In genomic region chr13:67830911-67831336, GRCm38 (mm10) we compare ENCODE assay signal across 8 mouse cellular contexts. TPM values are rescaled to one million over a fixed set of nuclear protein-coding genes. Genes with fewer than 3 reads are reported as not detected.
DNase-seq lines count a peak whose midpoint lies in the region; ATAC-seq and TF ChIP-seq lines count a peak whose summit lies in the region.

Gm10037 (plus strand) TSS chr13:67831106.

- peak within 1 kb of the TSS; percentile 80 for H3K27ac ChIP-seq in cerebellum, adult 2 months (ENCODE audit: insufficient read depth, low read length)
- H3K27ac ChIP-seq in hindbrain, embryonic 15.5 days (replicated peaks), result peak within 1 kb of the TSS; percentile 71
- no peak within 1 kb of the TSS for H3K27ac ChIP-seq in lung, embryonic 16.5 days (ENCODE audit: low read length)
- peak within 1 kb of the TSS; percentile 76 for H3K27ac ChIP-seq in olfactory bulb, adult 2 months (ENCODE audit: insufficient read depth, low read depth, low read length)

- H3K4me2 ChIP-seq in hindbrain, embryonic 15.5 days, result peak within 1 kb of the TSS; percentile 76
- H3K4me2 ChIP-seq in lung, embryonic 16.5 days (ENCODE audit: low read depth, low read length), result peak within 1 kb of the TSS; percentile 72

- DNase-seq in MN1 (ENCODE audit: low spot score), result peak; percentile 19
- DNase-seq in cerebellum, adult 2 months, result peak; percentile 75 to 77
- peak; percentile 51 for DNase-seq in forelimb bud, embryonic 11.5 days (ENCODE audit: low read depth, low spot score)
- peak; percentile 39 to 55 for DNase-seq in layer of hippocampus, postnatal 25 days (ENCODE audit: extremely low spot score in 1 of 2, low spot score in 1 of 2)
- peak; percentile 79 for DNase-seq in thymus, postnatal 0 days (ENCODE audit: low spot score)

- WGBS in cerebellum, adult 2 months, result 1% methylated on average over 14 of the region's 14 CpGs
- 6% methylated on average over 14 of the region's 14 CpGs for WGBS in hindbrain, embryonic 15.5 days
- WGBS in lung, embryonic 16.5 days, result 5% methylated on average over 14 of the region's 14 CpGs
- WGBS in olfactory bulb, adult 2 months, result 3% methylated on average over 14 of the region's 14 CpGs

- peak within 1 kb of the TSS; percentile 58 for H3K9ac ChIP-seq in hindbrain, embryonic 15.5 days
- peak within 1 kb of the TSS; percentile 74 for H3K9ac ChIP-seq in lung, embryonic 16.5 days (ENCODE audit: low read length)

- peaks cover 8% of the 10 kb centered on the region; the same call in 1 of the 2 replicates for H3K9me3 ChIP-seq in hindbrain, embryonic 15.5 days
- H3K9me3 ChIP-seq in lung, embryonic 16.5 days (ENCODE audit: control insufficient read depth, low read length), result 0 out of 2 replicates have a peak, but pooled peaks cover 3% of the 10 kb centered on the region

- peak; percentile 27; the same call in 1 of the 2 replicates for TF ChIP-seq POLR2A in cerebellum, adult 2 months (IDR thresholded peaks at IDR 0.05; ENCODE audit: borderline replicate concordance, insufficient read depth, low read length)
- no peak for TF ChIP-seq POLR2A in olfactory bulb, adult 2 months (IDR thresholded peaks at IDR 0.05; ENCODE audit: insufficient read depth, low read depth, low read length)

- H3K27me3 ChIP-seq in cerebellum, adult 2 months (ENCODE audit: control insufficient read depth, insufficient read depth, low read length), result no peaks in the 10 kb centered on the region
- H3K27me3 ChIP-seq in hindbrain, embryonic 15.5 days, result no peaks in the 10 kb centered on the region
- no peaks in the 10 kb centered on the region for H3K27me3 ChIP-seq in lung, embryonic 16.5 days (ENCODE audit: control insufficient read depth, insufficient read depth, low read depth, low read length)

- no peak for TF ChIP-seq CTCF in cerebellum, adult 2 months (IDR thresholded peaks at IDR 0.05; ENCODE audit: borderline replicate concordance, insufficient read depth, low read depth, low read length)
- no peak for TF ChIP-seq CTCF in olfactory bulb, adult 2 months (IDR thresholded peaks at IDR 0.05; ENCODE audit: insufficient read depth, low read depth, low read length)

- H3K36me3 ChIP-seq in hindbrain, embryonic 15.5 days, result peaks cover 12% of the 10 kb centered on the region
- peaks cover 7% of the 10 kb centered on the region for H3K36me3 ChIP-seq in lung, embryonic 16.5 days (ENCODE audit: control insufficient read depth, insufficient read depth, low read length)

- ATAC-seq in hindbrain, embryonic 15.5 days (ENCODE audit: low FRiP score, low read depth), result peak; percentile 88
- peak; percentile 85 for ATAC-seq in lung, embryonic 16.5 days (ENCODE audit: low read depth)

- peak within 1 kb of the TSS; percentile 73 for H3K4me3 ChIP-seq in cerebellum, adult 2 months (replicated peaks; ENCODE audit: insufficient read depth, low read depth, low read length)
- peak within 1 kb of the TSS; percentile 48 for H3K4me3 ChIP-seq in hindbrain, embryonic 15.5 days
- peak within 1 kb of the TSS; percentile 70 for H3K4me3 ChIP-seq in lung, embryonic 16.5 days (ENCODE audit: low read length)
- peak within 1 kb of the TSS; percentile 88 for H3K4me3 ChIP-seq in olfactory bulb, adult 2 months (ENCODE audit: insufficient read depth, low read depth, low read length)

- H3K4me1 ChIP-seq in cerebellum, adult 2 months (ENCODE audit: control insufficient read depth, insufficient read depth, low read length), result no peaks in the 10 kb centered on the region
- peaks cover 6% of the 10 kb centered on the region; the same call in 1 of the 2 replicates for H3K4me1 ChIP-seq in hindbrain, embryonic 15.5 days (replicated peaks)
- H3K4me1 ChIP-seq in lung, embryonic 16.5 days (replicated peaks; ENCODE audit: control insufficient read depth, insufficient read depth, low read length), result no peaks in the 10 kb centered on the region
- H3K4me1 ChIP-seq in olfactory bulb, adult 2 months (ENCODE audit: control insufficient read depth, insufficient read depth, low read length), result peaks cover 2% of the 10 kb centered on the region; the same call in 1 of the 2 replicates

RNA-seq across cellular contexts. Expression of gene Gm10037, which starts in this region (rescaled TPM):
- 10.4 and 12.3 TPM in 2 replicates for polyA plus RNA-seq in cerebellum, adult 2 months (2012; rRNA removed)
- polyA plus RNA-seq in hindbrain, embryonic 15.5 days (2015; fragmentation: Nextera tagmentation; extraction: Ambion mirVana), result 5.8 and 6.3 TPM in 2 replicates
- 1 to 10 TPM; 6.3 to 8.4 TPM for total RNA-seq in layer of hippocampus, postnatal 25 days (2021)
- polyA plus RNA-seq in lung, embryonic 16.5 days (2015; fragmentation: Nextera tagmentation; extraction: Ambion mirVana), result 2.3 and 3.1 TPM in 2 replicates
- not detected in 2 replicates for polyA plus RNA-seq in olfactory bulb, adult 2 months (2012; ENCODE audit: insufficient read depth, insufficient read length, low replicate concordance, missing spikeins)
- polyA plus RNA-seq in thymus, postnatal 0 days (2015; fragmentation: Nextera tagmentation; extraction: Ambion mirVana), result 1.6 TPM in 2 replicates

Comparison
In these comparisons a context has a peak if more than half of its experiments do, and no peak if none do; other contexts are left out.
1. DNase-seq: peak in every context shown above with its lines; median percentile 79 in thymus, postnatal 0 days; 76 in cerebellum, adult 2 months; 51 in forelimb bud, embryonic 11.5 days; 47 in layer of hippocampus, postnatal 25 days; 19 in MN1.